Mouse (Mus musculus): ENCODE measurements at regions not wholly inside any gene's neighbourhood (a gene's known extent, or its start where the extent isn't known, plus 50 kb on each side); places are given as distances from the start of the nearest gene placed in this dataset.

GRCm38 (mm10) chr9:6552731-6553130 lies 283.1 kb upstream of the Ddi1 start:
- Histone ChIP-seq H3K4me2 (ENCODE audit: low read depth) (no peak overlapping the region), H3K36me3 (ENCODE audit: control insufficient read depth, insufficient read depth) (no peaks in the 10 kb centered on the region), H3K79me2 (ENCODE audit: control insufficient read depth, insufficient read depth) (no peaks in the 10 kb centered on the region), H3ac (ENCODE audit: control insufficient read depth, insufficient read length) (no peak overlapping the region), H3K27me3 (ENCODE audit: control insufficient read depth, insufficient read depth, insufficient read length) (no peaks in the 10 kb centered on the region), H3K4me3 (no peak overlapping the region)
- no peak for TF ChIP-seq USF1 (IDR thresholded peaks at IDR 0.05; ENCODE audit: low read depth)
- no peak for TF ChIP-seq MYOG (IDR thresholded peaks at IDR 0.05; ENCODE audit: control insufficient read depth in 1 of 3, insufficient read depth in 1 of 3, insufficient read length in 2 of 3, low read depth in 2 of 3)
- no peak for TF ChIP-seq SRF (IDR thresholded peaks at IDR 0.05; ENCODE audit: control insufficient read depth, insufficient read length, low read depth)
- no peak for TF ChIP-seq CEBPB (IDR thresholded peaks at IDR 0.05; ENCODE audit: insufficient read depth, poor library complexity, severe bottlenecking)
- no peak for TF ChIP-seq POLR2AphosphoS2 (IDR thresholded peaks at IDR 0.05; ENCODE audit: insufficient read length, low read depth)
- no peak for TF ChIP-seq TCF12 (IDR thresholded peaks at IDR 0.05; ENCODE audit: insufficient read depth, poor library complexity, severe bottlenecking)
- TF ChIP-seq REST (IDR thresholded peaks at IDR 0.05; ENCODE audit: insufficient read depth, insufficient read length): no peak
- no peak for TF ChIP-seq MYOD1 (IDR thresholded peaks at IDR 0.05; ENCODE audit: control insufficient read depth in 1 of 3, insufficient read length in 2 of 3, low read depth in 2 of 3)
- TF ChIP-seq POLR2A (IDR thresholded peaks at IDR 0.05; ENCODE audit: insufficient read length, low read depth): no peak
- TF ChIP-seq TCF3 (IDR thresholded peaks at IDR 0.05; ENCODE audit: insufficient read length, low read depth): no peak
- TF ChIP-seq MAX (IDR thresholded peaks at IDR 0.05; ENCODE audit: low read depth): no peak

DNA sequence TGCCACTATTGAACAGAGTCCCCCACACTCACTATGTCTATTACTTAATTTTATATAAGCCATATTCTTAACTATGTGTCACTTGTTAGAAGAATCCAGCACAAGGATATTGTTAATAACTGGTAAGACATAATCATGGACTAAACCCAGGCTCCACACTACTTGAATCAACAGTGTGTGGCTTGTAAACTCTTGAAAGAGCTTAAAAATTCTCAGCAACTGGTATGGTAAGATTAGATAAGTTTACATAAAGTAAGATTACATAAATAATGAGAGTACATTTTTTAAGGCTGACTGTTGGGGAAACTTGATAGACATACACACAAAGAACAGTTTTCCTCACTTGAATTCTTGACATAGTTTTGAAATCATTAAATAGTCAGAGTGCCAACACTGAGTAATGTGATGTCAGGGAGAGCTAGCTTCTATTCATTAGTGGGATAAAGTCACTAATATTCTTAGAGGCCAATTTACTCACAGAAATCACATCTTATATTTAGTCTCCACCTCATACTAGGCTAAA lies 270.6 kb upstream of the Ddi1 start:
- H3K4me3 ChIP-seq: no peak overlapping the region
- no peaks in the 10 kb centered on the region for H3K36me3 ChIP-seq (ENCODE audit: control insufficient read depth, insufficient read depth)
- no peak overlapping the region for H3ac ChIP-seq (ENCODE audit: control insufficient read depth, insufficient read length)
- H3K79me2 ChIP-seq (ENCODE audit: control insufficient read depth, insufficient read depth): no peaks in the 10 kb centered on the region
- H3K4me2 ChIP-seq (ENCODE audit: low read depth): no peak overlapping the region
- no peaks in the 10 kb centered on the region for H3K27me3 ChIP-seq (ENCODE audit: control insufficient read depth, insufficient read depth, insufficient read length)
- TF ChIP-seq MAX (IDR thresholded peaks at IDR 0.05; ENCODE audit: low read depth) (no peak), MYOD1 (IDR thresholded peaks at IDR 0.05; ENCODE audit: control insufficient read depth in 1 of 3, insufficient read length in 2 of 3, low read depth in 2 of 3) (no peak), POLR2AphosphoS2 (IDR thresholded peaks at IDR 0.05; ENCODE audit: insufficient read length, low read depth) (no peak), SRF (IDR thresholded peaks at IDR 0.05; ENCODE audit: control insufficient read depth, insufficient read length, low read depth) (no peak), REST (IDR thresholded peaks at IDR 0.05; ENCODE audit: insufficient read depth, insufficient read length) (no peak), MYOG (IDR thresholded peaks at IDR 0.05; ENCODE audit: control insufficient read depth in 1 of 3, insufficient read depth in 1 of 3, insufficient read length in 2 of 3, low read depth in 2 of 3) (no peak), TCF12 (IDR thresholded peaks at IDR 0.05; ENCODE audit: insufficient read depth, poor library complexity, severe bottlenecking) (no peak), TCF3 (IDR thresholded peaks at IDR 0.05; ENCODE audit: insufficient read length, low read depth) (no peak), POLR2A (IDR thresholded peaks at IDR 0.05; ENCODE audit: insufficient read length, low read depth) (no peak), CEBPB (IDR thresholded peaks at IDR 0.05; ENCODE audit: insufficient read depth, poor library complexity, severe bottlenecking) (no peak), E2F4 (IDR thresholded peaks at IDR 0.05; ENCODE audit: insufficient read depth) (no peak), USF1 (IDR thresholded peaks at IDR 0.05; ENCODE audit: low read depth) (no peak)

DNA sequence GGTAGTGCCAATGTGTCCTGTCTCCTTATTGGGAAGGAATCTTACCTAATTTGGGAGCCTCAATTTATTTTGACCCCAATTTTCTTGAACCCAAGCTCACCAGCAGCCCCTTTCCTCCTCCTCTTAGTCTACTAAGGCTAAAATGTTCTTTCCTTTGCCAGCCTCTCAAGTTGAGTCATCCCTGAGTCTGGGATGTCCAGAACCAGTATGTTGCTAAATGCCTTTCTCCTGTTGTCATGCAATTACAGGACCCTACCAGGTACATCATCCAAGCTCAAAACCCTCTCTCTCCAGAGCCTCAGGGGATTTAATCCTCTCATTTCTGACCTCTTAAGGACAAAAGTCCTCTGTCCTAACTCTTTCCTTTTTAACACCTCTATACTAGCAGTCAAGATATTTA lies 259.2 kb upstream of the Ddi1 start:
- no peak for TF ChIP-seq E2F4 (IDR thresholded peaks at IDR 0.05; ENCODE audit: insufficient read depth)
- no peak for TF ChIP-seq POLR2A (IDR thresholded peaks at IDR 0.05; ENCODE audit: insufficient read length, low read depth)
- no peak for TF ChIP-seq SRF (IDR thresholded peaks at IDR 0.05; ENCODE audit: control insufficient read depth, insufficient read length, low read depth)
- no peak for TF ChIP-seq TCF3 (IDR thresholded peaks at IDR 0.05; ENCODE audit: insufficient read length, low read depth)
- no peak for TF ChIP-seq MYOG (IDR thresholded peaks at IDR 0.05; ENCODE audit: control insufficient read depth in 1 of 3, insufficient read depth in 1 of 3, insufficient read length in 2 of 3, low read depth in 2 of 3)
- TF ChIP-seq USF1 (IDR thresholded peaks at IDR 0.05; ENCODE audit: low read depth): no peak
- no peak for TF ChIP-seq REST (IDR thresholded peaks at IDR 0.05; ENCODE audit: insufficient read depth, insufficient read length)
- TF ChIP-seq POLR2AphosphoS2 (IDR thresholded peaks at IDR 0.05; ENCODE audit: insufficient read length, low read depth): no peak
- no peak for TF ChIP-seq CEBPB (IDR thresholded peaks at IDR 0.05; ENCODE audit: insufficient read depth, poor library complexity, severe bottlenecking)
- no peak for TF ChIP-seq MAX (IDR thresholded peaks at IDR 0.05; ENCODE audit: low read depth)
- Histone ChIP-seq H3K4me3 (no peak overlapping the region), H3K36me3 (ENCODE audit: control insufficient read depth, insufficient read depth) (no peaks in the 10 kb centered on the region), H3K27me3 (ENCODE audit: control insufficient read depth, insufficient read depth, insufficient read length) (no peaks in the 10 kb centered on the region), H3K4me2 (ENCODE audit: low read depth) (no peak overlapping the region), H3ac (ENCODE audit: control insufficient read depth, insufficient read length) (no peak overlapping the region), H3K79me2 (ENCODE audit: control insufficient read depth, insufficient read depth) (no peaks in the 10 kb centered on the region)

DNA sequence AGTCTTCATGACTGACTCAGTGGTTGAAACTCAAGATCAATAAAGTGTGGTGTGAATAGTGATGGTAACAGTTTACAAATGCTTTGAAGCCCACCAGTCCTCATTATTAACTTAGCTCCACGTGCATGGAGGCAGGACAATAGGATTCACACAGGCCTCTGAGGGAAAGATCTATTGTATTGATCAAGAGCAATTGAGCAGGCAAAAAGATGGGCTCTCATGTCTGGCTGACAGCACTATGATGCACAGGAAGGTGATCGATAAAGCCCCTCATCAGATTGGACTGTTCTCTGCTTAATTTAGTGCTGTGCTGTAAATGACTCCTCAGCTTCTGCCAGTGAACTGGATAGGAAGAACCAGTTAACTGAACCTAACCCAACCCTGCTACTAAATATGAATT lies 247.5 kb upstream of the Ddi1 start:
- H3K79me2 ChIP-seq (ENCODE audit: control insufficient read depth, insufficient read depth): no peaks in the 10 kb centered on the region
- no peaks in the 10 kb centered on the region for H3K27me3 ChIP-seq (ENCODE audit: control insufficient read depth, insufficient read depth, insufficient read length)
- TF ChIP-seq USF1 (IDR thresholded peaks at IDR 0.05; ENCODE audit: low read depth): no peak
- no peak for TF ChIP-seq SRF (IDR thresholded peaks at IDR 0.05; ENCODE audit: control insufficient read depth, insufficient read length, low read depth)
- TF ChIP-seq TCF3 (IDR thresholded peaks at IDR 0.05; ENCODE audit: insufficient read length, low read depth): no peak
- TF ChIP-seq TCF12 (IDR thresholded peaks at IDR 0.05; ENCODE audit: insufficient read depth, poor library complexity, severe bottlenecking): no peak
- TF ChIP-seq CEBPB (IDR thresholded peaks at IDR 0.05; ENCODE audit: insufficient read depth, poor library complexity, severe bottlenecking): no peak
- TF ChIP-seq POLR2A (IDR thresholded peaks at IDR 0.05; ENCODE audit: insufficient read length, low read depth): no peak
- no peak for TF ChIP-seq MAX (IDR thresholded peaks at IDR 0.05; ENCODE audit: low read depth)
- no peak for TF ChIP-seq POLR2AphosphoS2 (IDR thresholded peaks at IDR 0.05; ENCODE audit: insufficient read length, low read depth)
- H3K36me3 ChIP-seq (ENCODE audit: control insufficient read depth, insufficient read depth): no peaks in the 10 kb centered on the region
- no peak overlapping the region for H3K4me2 ChIP-seq (ENCODE audit: low read depth)
- H3K4me3 ChIP-seq: no peak overlapping the region
- no peak overlapping the region for H3ac ChIP-seq (ENCODE audit: control insufficient read depth, insufficient read length)

DNA sequence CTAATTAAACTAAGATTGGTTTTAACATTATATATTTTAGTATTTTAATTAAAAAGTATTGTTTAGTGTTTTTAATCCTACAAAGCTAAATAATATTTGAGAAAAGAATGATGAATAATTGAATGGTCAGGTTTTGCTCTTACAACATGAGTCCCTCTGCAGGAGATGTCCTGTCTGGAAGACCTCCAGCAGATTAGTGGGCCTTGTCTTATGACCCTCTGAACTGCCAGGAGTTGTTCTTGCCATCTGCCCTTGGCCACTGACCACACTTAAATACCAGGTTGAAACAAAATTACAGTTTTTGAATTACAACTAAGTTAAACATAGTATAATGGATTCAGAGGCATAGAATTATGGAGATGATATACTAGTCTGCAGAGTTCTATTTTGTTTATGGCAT lies 228.1 kb upstream of the Ddi1 start:
- H3K79me2 ChIP-seq (ENCODE audit: control insufficient read depth, insufficient read depth): no peaks in the 10 kb centered on the region

More for the DNA sequence above, 228.1 kb upstream of the Ddi1 start:
- TF ChIP-seq POLR2AphosphoS2 (IDR thresholded peaks at IDR 0.05; ENCODE audit: insufficient read length, low read depth): no peak
- TF ChIP-seq TCF3 (IDR thresholded peaks at IDR 0.05; ENCODE audit: insufficient read length, low read depth): no peak
- no peak for TF ChIP-seq POLR2A (IDR thresholded peaks at IDR 0.05; ENCODE audit: insufficient read length, low read depth)
- TF ChIP-seq USF1 (IDR thresholded peaks at IDR 0.05; ENCODE audit: low read depth): no peak
- no peak for TF ChIP-seq MYOD1 (IDR thresholded peaks at IDR 0.05; ENCODE audit: control insufficient read depth in 1 of 3, insufficient read length in 2 of 3, low read depth in 2 of 3)
- no peak for TF ChIP-seq CEBPB (IDR thresholded peaks at IDR 0.05; ENCODE audit: insufficient read depth, poor library complexity, severe bottlenecking)
- TF ChIP-seq MAX (IDR thresholded peaks at IDR 0.05; ENCODE audit: low read depth): no peak
- no peak for TF ChIP-seq E2F4 (IDR thresholded peaks at IDR 0.05; ENCODE audit: insufficient read depth)
- TF ChIP-seq TCF12 (IDR thresholded peaks at IDR 0.05; ENCODE audit: insufficient read depth, poor library complexity, severe bottlenecking): no peak
- no peak for TF ChIP-seq SRF (IDR thresholded peaks at IDR 0.05; ENCODE audit: control insufficient read depth, insufficient read length, low read depth)
- no peak for TF ChIP-seq REST (IDR thresholded peaks at IDR 0.05; ENCODE audit: insufficient read depth, insufficient read length)
- no peak for TF ChIP-seq MYOG (IDR thresholded peaks at IDR 0.05; ENCODE audit: control insufficient read depth in 1 of 3, insufficient read depth in 1 of 3, insufficient read length in 2 of 3, low read depth in 2 of 3)
- H3K36me3 ChIP-seq (ENCODE audit: control insufficient read depth, insufficient read depth): no peaks in the 10 kb centered on the region
- H3K4me3 ChIP-seq: no peak overlapping the region
- H3K4me2 ChIP-seq (ENCODE audit: low read depth): no peak overlapping the region
- no peaks in the 10 kb centered on the region for H3K27me3 ChIP-seq (ENCODE audit: control insufficient read depth, insufficient read depth, insufficient read length)
- no peak overlapping the region for H3ac ChIP-seq (ENCODE audit: control insufficient read depth, insufficient read length)

All from myocyte (in vitro differentiated cells).